ENCODE assay signal across 8 mouse cellular contexts in genomic region chr5:146299520-146299870, GRCm38 (mm10).
DNase-seq lines count a peak whose midpoint lies in the region.

No protein-coding gene starts in this region.

- no peaks in the 10 kb centered on the region for H3K9me3 ChIP-seq in forebrain, embryonic 10.5 days

- no peaks in the 10 kb centered on the region for H3K27me3 ChIP-seq in forebrain, embryonic 10.5 days (ENCODE audit: poor library complexity, severe bottlenecking)

- no peak overlapping the region for H3K27ac ChIP-seq in forebrain, embryonic 10.5 days

- DNase-seq in layer of hippocampus, adult 11-12 months (ENCODE audit: low spot score): peak; percentile 77
- DNase-seq in layer of hippocampus, adult 18-20 months (ENCODE audit: low spot score in 2 of 2): no peak
- peak; percentile 68 to 72 for DNase-seq in B cell, adult 2 months
- DNase-seq in adrenal gland, adult 8-10 months: peak; percentile 25
- DNase-seq in kidney, adult 8-10 months: peak; percentile 76 to 86
- DNase-seq in spleen, postnatal 14 days (ENCODE audit: low spot score in 2 of 2): peak; percentile 21 to 52
- no peak for DNase-seq in forebrain, embryonic 10.5 days (ENCODE audit: extremely low spot score, low spot score)
- no peak for DNase-seq in neural tube, embryonic 10.5 days (ENCODE audit: extremely low spot score, low spot score)

- WGBS in forebrain, embryonic 10.5 days: 95% methylated on average over 8 of the region's 8 CpGs

- H3K4me1 ChIP-seq in forebrain, embryonic 10.5 days: no peaks in the 10 kb centered on the region

- H3K4me3 ChIP-seq in forebrain, embryonic 10.5 days: no peak overlapping the region

- H3K36me3 ChIP-seq in forebrain, embryonic 10.5 days (replicated peaks): peaks cover 88% of the 10 kb centered on the region

Comparison
In these comparisons a context has a peak if more than half of its experiments do, and no peak if none do; other contexts are left out.
1. DNase-seq: peak in layer of hippocampus, adult 11-12 months (single experiment), B cell, adult 2 months (2 of 2), adrenal gland, adult 8-10 months (single experiment), kidney, adult 8-10 months (2 of 2) and spleen, postnatal 14 days (2 of 2); none in layer of hippocampus, adult 18-20 months (0 of 2), forebrain, embryonic 10.5 days (single experiment) and neural tube, embryonic 10.5 days (single experiment).